Mouse (Mus musculus) bone marrow, adult 2 months (tissue): Measurements from ENCODE around the gene Atg13.

Source experiments
- CTCF ChIP-seq: fragments of 200-500 bp; IDR thresholded peaks from 2 replicates; pipeline ENCODE4 v1.5.1; 2011; ENCODE audit warnings: low read length, control low read depth; ENCODE audit not compliant: control insufficient read depth, insufficient read depth
- POLR2A ChIP-seq: fragments of 200-500 bp; IDR thresholded peaks from 2 replicates; pipeline ENCODE4 v1.6.1; 2011; ENCODE audit warnings: low read depth, mild to moderate bottlenecking, control low read depth, low read length, borderline replicate concordance; ENCODE audit not compliant: control insufficient read depth

GRCm38 (mm10) chr2:91674895-91675294 lies 35.5 kb downstream of the Atg13 start:
- no peak for TF ChIP-seq CTCF
- no peak for TF ChIP-seq POLR2A
